Mouse (Mus musculus): Measurements from ENCODE around the gene Ociad1. TPM values are rescaled to one million over a fixed set of nuclear protein-coding genes. Genes with fewer than 3 reads are reported as not detected.
A peak's percentile ranks its signal among the peaks of the same experiment; 100 is the strongest.

Ociad1 gene
- polyA plus RNA-seq (2012; rRNA removed) = 29.1 and 34.2 TPM in 2 replicates

GRCm38 (mm10) chr5:73292502-73293457 lies at the start of gene Ociad1:
TSS of gene Ociad1 (plus strand) at chr5:73292784.
- Histone ChIP-seq H3K4me1 (ENCODE audit: control insufficient read depth, insufficient read depth, insufficient read length) (peaks cover 2% of the 10 kb centered on the region; the same call in 1 of the 2 replicates), H3K27me3 (ENCODE audit: control insufficient read depth, insufficient read depth, low read length) (no peaks in the 10 kb centered on the region), H3K27ac (ENCODE audit: insufficient read depth, low read length) (peak within 1 kb of the TSS; percentile 93), H3K36me3 (ENCODE audit: control insufficient read depth, insufficient read depth, low read length) (peaks cover 10% of the 10 kb centered on the region), H3K4me3 (ENCODE audit: extremely low read depth, insufficient read depth, insufficient read length) (peak within 1 kb of the TSS; percentile 97)
- DNase-seq (ENCODE audit: low read depth in 1 of 2, low spot score in 2 of 2) = peak; percentile 92 to 95
- TF ChIP-seq CTCF (IDR thresholded peaks at IDR 0.05; ENCODE audit: extremely low read depth, insufficient read depth, insufficient read length, insufficient replicate concordance) (no peak), POLR2A (IDR thresholded peaks at IDR 0.05; ENCODE audit: low read depth, low read length) (peak; percentile 86)
- 1% methylated on average over 58 of the region's 58 CpGs for WGBS

- TF ChIP-seq POLR2A (IDR thresholded peaks at IDR 0.05; ENCODE audit: low read depth, low read length) = no peak
- no peak for TF ChIP-seq CTCF (IDR thresholded peaks at IDR 0.05; ENCODE audit: extremely low read depth, insufficient read depth, insufficient read length, insufficient replicate concordance)
- Histone ChIP-seq H3K27ac (ENCODE audit: insufficient read depth, low read length) (no peak overlapping the region), H3K36me3 (ENCODE audit: control insufficient read depth, insufficient read depth, low read length) (no peaks in the 10 kb centered on the region), H3K27me3 (ENCODE audit: control insufficient read depth, insufficient read depth, low read length) (no peaks in the 10 kb centered on the region), H3K4me3 (ENCODE audit: extremely low read depth, insufficient read depth, insufficient read length) (no peak overlapping the region), H3K4me1 (ENCODE audit: control insufficient read depth, insufficient read depth, insufficient read length) (peaks cover 10% of the 10 kb centered on the region; the same call in 1 of the 2 replicates)
- DNase-seq (ENCODE audit: low read depth in 1 of 2, low spot score in 2 of 2) = no peak
- 95% methylated on average over 13 of the region's 13 CpGs for WGBS
Observed at GRCm38 (mm10) chr5:73244403-73244802, 48.2 kb upstream of the Ociad1 start.

- no peak overlapping the region for H3K27ac ChIP-seq (ENCODE audit: insufficient read depth, low read length)
- TF ChIP-seq POLR2A (IDR thresholded peaks at IDR 0.05; ENCODE audit: low read depth, low read length) (no peak), CTCF (IDR thresholded peaks at IDR 0.05; ENCODE audit: extremely low read depth, insufficient read depth, insufficient read length, insufficient replicate concordance) (no peak)
- 83% methylated on average over 6 of the region's 6 CpGs for WGBS
Observed at GRCm38 (mm10) chr5:73246414-73246813, 46.2 kb upstream of the Ociad1 start.

GRCm38 (mm10) chr5:73248211-73248610 lies 44.4 kb upstream of the Ociad1 start:
- no peak for TF ChIP-seq POLR2A (IDR thresholded peaks at IDR 0.05; ENCODE audit: low read depth, low read length)
- TF ChIP-seq CTCF (IDR thresholded peaks at IDR 0.05; ENCODE audit: extremely low read depth, insufficient read depth, insufficient read length, insufficient replicate concordance) = no peak
- H3K4me3 ChIP-seq (ENCODE audit: extremely low read depth, insufficient read depth, insufficient read length) = no peak overlapping the region
- 0 out of 2 replicates have a peak, but pooled peaks cover 1% of the 10 kb centered on the region for H3K36me3 ChIP-seq (ENCODE audit: control insufficient read depth, insufficient read depth, low read length)
- H3K27ac ChIP-seq (ENCODE audit: insufficient read depth, low read length) = no peak overlapping the region
- DNase-seq (ENCODE audit: low read depth in 1 of 2, low spot score in 2 of 2) = no peak
- 92% methylated on average over 8 of the region's 8 CpGs for WGBS
- H3K27me3 ChIP-seq (ENCODE audit: control insufficient read depth, insufficient read depth, low read length) = no peaks in the 10 kb centered on the region
- H3K4me1 ChIP-seq (ENCODE audit: control insufficient read depth, insufficient read depth, insufficient read length) = peaks cover 4% of the 10 kb centered on the region; the same call in 1 of the 2 replicates

More at GRCm38 (mm10) chr5:73246414-73246813, 46.2 kb upstream of the Ociad1 start:
- no peak for DNase-seq (ENCODE audit: low read depth in 1 of 2, low spot score in 2 of 2)
- no peaks in the 10 kb centered on the region for H3K27me3 ChIP-seq (ENCODE audit: control insufficient read depth, insufficient read depth, low read length)
- H3K36me3 ChIP-seq (ENCODE audit: control insufficient read depth, insufficient read depth, low read length) = 0 out of 2 replicates have a peak, but pooled peaks cover 1% of the 10 kb centered on the region
- peaks cover 6% of the 10 kb centered on the region; the same call in 1 of the 2 replicates for H3K4me1 ChIP-seq (ENCODE audit: control insufficient read depth, insufficient read depth, insufficient read length)
- H3K4me3 ChIP-seq (ENCODE audit: extremely low read depth, insufficient read depth, insufficient read length) = no peak overlapping the region

- Histone ChIP-seq H3K36me3 (ENCODE audit: control insufficient read depth, insufficient read depth, low read length) (0 out of 2 replicates have a peak, but pooled peaks cover 1% of the 10 kb centered on the region), H3K27ac (ENCODE audit: insufficient read depth, low read length) (no peak overlapping the region), H3K4me1 (ENCODE audit: control insufficient read depth, insufficient read depth, insufficient read length) (peaks cover 3% of the 10 kb centered on the region; the same call in 1 of the 2 replicates), H3K27me3 (ENCODE audit: control insufficient read depth, insufficient read depth, low read length) (no peaks in the 10 kb centered on the region), H3K4me3 (ENCODE audit: extremely low read depth, insufficient read depth, insufficient read length) (no peak overlapping the region)
- TF ChIP-seq POLR2A (IDR thresholded peaks at IDR 0.05; ENCODE audit: low read depth, low read length) (no peak), CTCF (IDR thresholded peaks at IDR 0.05; ENCODE audit: extremely low read depth, insufficient read depth, insufficient read length, insufficient replicate concordance) (no peak)
- no peak for DNase-seq (ENCODE audit: low read depth in 1 of 2, low spot score in 2 of 2)
- WGBS = 90% methylated on average over 4 of the region's 4 CpGs
Observed at GRCm38 (mm10) chr5:73249341-73249740, 43.2 kb upstream of the Ociad1 start.

- H3K4me3 ChIP-seq (ENCODE audit: extremely low read depth, insufficient read depth, insufficient read length) = no peak overlapping the region
- H3K4me1 ChIP-seq (ENCODE audit: control insufficient read depth, insufficient read depth, insufficient read length) = peaks cover 4% of the 10 kb centered on the region
- DNase-seq (ENCODE audit: low read depth in 1 of 2, low spot score in 2 of 2) = no peak
- no peak for TF ChIP-seq CTCF (IDR thresholded peaks at IDR 0.05; ENCODE audit: extremely low read depth, insufficient read depth, insufficient read length, insufficient replicate concordance)
- no peak for TF ChIP-seq POLR2A (IDR thresholded peaks at IDR 0.05; ENCODE audit: low read depth, low read length)
- H3K36me3 ChIP-seq (ENCODE audit: control insufficient read depth, insufficient read depth, low read length) = 0 out of 2 replicates have a peak, but pooled peaks cover 1% of the 10 kb centered on the region
- no peak overlapping the region for H3K27ac ChIP-seq (ENCODE audit: insufficient read depth, low read length)
- no peaks in the 10 kb centered on the region for H3K27me3 ChIP-seq (ENCODE audit: control insufficient read depth, insufficient read depth, low read length)
Observed at GRCm38 (mm10) chr5:73252739-73253138, 39.8 kb upstream of the Ociad1 start.
